Mouse (Mus musculus): ENCODE data around the gene Gstt4. TPM values are rescaled to one million over a fixed set of nuclear protein-coding genes. Genes with fewer than 3 reads are reported as not detected.

Gene Gstt4
- polyA plus RNA-seq, 1 experiment, result not detected

DNA sequence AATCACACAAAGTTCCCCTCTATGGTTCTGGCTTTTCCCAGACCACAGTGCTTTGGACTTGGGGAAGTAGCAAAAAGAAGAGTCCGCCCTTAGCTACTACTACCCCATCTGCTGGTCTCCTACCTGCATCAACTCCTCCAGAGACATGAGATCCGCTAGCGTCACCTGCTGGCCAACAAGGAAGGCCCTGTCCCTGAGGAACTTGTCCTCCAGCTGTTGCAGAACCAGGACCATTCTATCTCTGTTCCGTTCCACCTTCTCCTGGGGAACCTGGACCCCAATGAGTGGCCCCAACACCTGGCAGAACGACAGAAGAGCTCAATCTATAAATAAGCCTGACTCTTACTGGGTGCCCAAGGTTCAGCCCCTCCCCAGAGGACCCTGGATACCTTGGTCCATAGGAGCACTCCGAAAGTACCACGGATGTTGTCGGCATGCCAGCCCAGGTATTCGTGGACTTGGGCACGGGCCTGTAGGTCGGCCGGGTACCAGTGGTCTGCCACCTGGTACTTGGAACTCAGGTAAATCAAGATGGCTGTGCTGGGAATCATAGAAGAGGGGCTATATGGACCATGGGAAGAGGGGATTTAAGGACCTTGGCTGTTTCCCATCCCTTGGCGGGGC is 10.0 kb upstream of the Gstt4 start:
- peaks cover 17% of the 10 kb centered on the region for H3K4me1 ChIP-seq (ENCODE audit: control insufficient read depth, insufficient read depth, low read length)
- H3K27ac ChIP-seq (ENCODE audit: insufficient read depth, low read depth, low read length), result no peak overlapping the region
- TF ChIP-seq CTCF (IDR thresholded peaks at IDR 0.05; ENCODE audit: insufficient read depth, low read depth, low read length), result peak; percentile 28; the same call in 1 of the 2 replicates
- no peak for TF ChIP-seq POLR2A (IDR thresholded peaks at IDR 0.05; ENCODE audit: insufficient read depth, low read depth, low read length)
- WGBS, result 73% methylated on average over 13 of the region's 13 CpGs
- H3K4me3 ChIP-seq (ENCODE audit: insufficient read depth, low read depth, low read length), result no peak overlapping the region

DNA sequence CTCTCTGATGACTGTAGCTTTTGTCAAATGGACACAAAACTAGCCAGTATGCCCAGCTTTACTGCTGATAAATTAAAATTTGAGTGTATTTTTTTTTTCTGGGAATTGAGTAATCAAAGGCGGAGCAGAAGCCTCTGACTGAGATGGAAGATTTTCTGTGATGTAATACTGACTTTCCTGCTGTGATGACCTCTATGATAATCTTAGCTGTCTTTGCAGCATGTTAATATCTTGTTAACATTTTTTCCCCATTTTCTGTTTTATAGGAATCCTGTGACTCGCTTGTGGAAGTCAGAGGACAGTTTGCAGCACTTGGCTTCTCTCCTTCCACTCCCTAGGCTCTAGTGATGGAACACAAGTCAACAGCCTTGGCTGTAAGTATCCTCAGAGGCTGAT is 7.9 kb upstream of the Gstt4 start:
- 94% methylated on average over 2 of the region's 2 CpGs for WGBS
- H3K27ac ChIP-seq (ENCODE audit: insufficient read depth, low read depth, low read length), result no peak overlapping the region
- peaks cover 18% of the 10 kb centered on the region for H3K4me1 ChIP-seq (ENCODE audit: control insufficient read depth, insufficient read depth, low read length)

DNA sequence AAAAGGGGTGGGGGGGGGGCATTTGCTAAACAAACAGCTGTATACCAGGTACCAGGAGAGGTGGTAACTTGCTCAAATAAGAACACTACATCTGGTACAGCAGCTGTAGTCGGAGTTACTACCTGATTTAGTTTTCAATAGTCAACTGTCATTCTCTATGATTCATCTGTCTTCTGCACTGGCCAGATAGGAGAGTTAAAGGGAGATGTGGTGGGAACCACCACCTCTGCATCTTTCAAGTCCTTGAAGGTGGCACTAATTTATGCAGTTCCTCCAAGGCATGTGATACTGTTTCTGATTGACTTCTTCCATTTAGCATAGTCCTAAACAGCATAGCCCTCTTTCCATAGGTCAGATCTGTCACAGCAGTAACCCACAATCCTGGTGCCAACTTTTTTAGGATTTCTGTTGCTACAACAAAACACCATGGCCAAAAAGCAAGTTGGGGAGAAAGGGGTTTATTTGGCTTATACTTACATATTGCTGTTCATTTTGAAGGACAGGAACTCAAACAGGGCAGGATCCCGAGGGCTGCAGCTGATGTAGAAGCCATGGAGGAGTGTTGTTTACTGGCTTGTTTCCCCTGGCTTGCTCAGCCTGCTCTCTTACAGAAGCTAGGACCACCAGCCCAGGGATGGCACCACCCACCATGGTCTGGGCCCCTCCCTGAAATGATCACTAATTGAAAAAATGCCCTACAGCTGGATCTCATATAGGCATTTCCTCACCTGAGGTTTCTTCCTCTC is 7.4 kb upstream of the Gstt4 start:
- 80% methylated on average over 2 of the region's 2 CpGs for WGBS
- Histone ChIP-seq H3K27ac (ENCODE audit: insufficient read depth, low read depth, low read length) (no peak overlapping the region), H3K4me1 (ENCODE audit: control insufficient read depth, insufficient read depth, low read length) (peaks cover 16% of the 10 kb centered on the region), H3K4me3 (ENCODE audit: insufficient read depth, low read depth, low read length) (no peak overlapping the region)
- TF ChIP-seq POLR2A (IDR thresholded peaks at IDR 0.05; ENCODE audit: insufficient read depth, low read depth, low read length) (no peak), CTCF (IDR thresholded peaks at IDR 0.05; ENCODE audit: insufficient read depth, low read depth, low read length) (no peak)

More for the DNA sequence above, 7.9 kb upstream of the Gstt4 start:
- TF ChIP-seq CTCF (IDR thresholded peaks at IDR 0.05; ENCODE audit: insufficient read depth, low read depth, low read length) (no peak), POLR2A (IDR thresholded peaks at IDR 0.05; ENCODE audit: insufficient read depth, low read depth, low read length) (no peak)
- H3K4me3 ChIP-seq (ENCODE audit: insufficient read depth, low read depth, low read length), result no peak overlapping the region

GRCm38 (mm10) chr10:75828500-75828931 is 6.2 kb upstream of the Gstt4 start:
- no peak overlapping the region for H3K4me3 ChIP-seq (ENCODE audit: insufficient read depth, low read depth, low read length)
- H3K27ac ChIP-seq (ENCODE audit: insufficient read depth, low read depth, low read length), result no peak overlapping the region

GRCm38 (mm10) chr10:75827668-75828360 is 5.5 kb upstream of the Gstt4 start:
- Histone ChIP-seq H3K4me1 (ENCODE audit: control insufficient read depth, insufficient read depth, low read length) (peaks cover 9% of the 10 kb centered on the region; the same call in 1 of the 2 replicates), H3K27ac (ENCODE audit: insufficient read depth, low read depth, low read length) (no peak overlapping the region), H3K4me3 (ENCODE audit: insufficient read depth, low read depth, low read length) (no peak overlapping the region)
- TF ChIP-seq CTCF (IDR thresholded peaks at IDR 0.05; ENCODE audit: insufficient read depth, low read depth, low read length) (no peak), POLR2A (IDR thresholded peaks at IDR 0.05; ENCODE audit: insufficient read depth, low read depth, low read length) (no peak)
- 81% methylated on average over 4 of the region's 4 CpGs for WGBS

More at GRCm38 (mm10) chr10:75828500-75828931, 6.2 kb upstream of the Gstt4 start:
- TF ChIP-seq POLR2A (IDR thresholded peaks at IDR 0.05; ENCODE audit: insufficient read depth, low read depth, low read length), result no peak
- TF ChIP-seq CTCF (IDR thresholded peaks at IDR 0.05; ENCODE audit: insufficient read depth, low read depth, low read length), result no peak
- H3K4me1 ChIP-seq (ENCODE audit: control insufficient read depth, insufficient read depth, low read length), result peaks cover 9% of the 10 kb centered on the region; the same call in 1 of the 2 replicates

DNA sequence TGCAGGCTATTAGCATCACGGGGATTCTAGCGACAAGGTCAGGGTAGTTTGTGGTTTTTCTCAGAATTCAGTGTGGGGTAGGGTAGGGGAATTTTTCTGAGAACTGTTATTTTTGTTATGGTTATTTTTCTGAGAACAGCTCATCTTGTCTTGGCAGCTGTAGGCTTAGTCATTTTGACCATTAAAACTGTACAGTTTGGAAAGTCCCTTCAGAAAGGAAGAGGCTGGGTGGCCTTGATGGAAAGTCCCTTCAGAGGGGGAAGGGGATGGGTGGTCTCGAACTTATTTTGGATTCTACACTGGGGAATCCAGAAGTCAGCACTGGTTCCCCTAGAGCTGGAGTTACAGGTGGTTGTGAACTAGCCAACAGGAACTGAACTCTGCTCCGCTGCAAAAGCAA is 2.2 kb upstream of the Gstt4 start:
- Histone ChIP-seq H3K4me1 (ENCODE audit: control insufficient read depth, insufficient read depth, low read length) (peaks cover 6% of the 10 kb centered on the region; the same call in 1 of the 2 replicates), H3K4me3 (ENCODE audit: insufficient read depth, low read depth, low read length) (no peak overlapping the region), H3K27ac (ENCODE audit: insufficient read depth, low read depth, low read length) (no peak overlapping the region)
- 90% methylated on average over 4 of the region's 4 CpGs for WGBS
- TF ChIP-seq CTCF (IDR thresholded peaks at IDR 0.05; ENCODE audit: insufficient read depth, low read depth, low read length) (no peak), POLR2A (IDR thresholded peaks at IDR 0.05; ENCODE audit: insufficient read depth, low read depth, low read length) (no peak)

DNA sequence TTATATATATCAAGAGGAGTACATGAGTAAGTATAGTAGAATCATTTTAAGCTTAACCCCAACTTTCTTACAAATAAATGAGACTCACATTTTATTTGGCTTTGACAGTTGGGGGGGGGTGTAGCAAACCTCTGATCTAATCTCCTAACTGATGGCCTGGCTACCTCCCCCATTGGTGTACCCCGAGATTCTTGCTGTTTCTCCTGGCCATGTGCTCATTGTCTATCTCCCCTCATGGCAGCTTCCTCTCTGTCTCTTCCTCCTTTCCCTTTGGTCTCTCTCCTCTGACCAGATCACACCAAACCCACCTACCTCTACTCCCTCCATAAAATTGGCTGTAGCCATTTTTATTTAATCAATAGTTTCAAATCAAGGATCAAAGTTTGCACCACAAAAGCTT is 1.4 kb upstream of the Gstt4 start:
- Histone ChIP-seq H3K27ac (ENCODE audit: insufficient read depth, low read depth, low read length) (no peak overlapping the region), H3K4me3 (ENCODE audit: insufficient read depth, low read depth, low read length) (no peak overlapping the region), H3K4me1 (ENCODE audit: control insufficient read depth, insufficient read depth, low read length) (peaks cover 6% of the 10 kb centered on the region; the same call in 1 of the 2 replicates)
- 93% methylated on average over 1 of the region's 1 CpGs for WGBS
- TF ChIP-seq POLR2A (IDR thresholded peaks at IDR 0.05; ENCODE audit: insufficient read depth, low read depth, low read length), result no peak
- TF ChIP-seq CTCF (IDR thresholded peaks at IDR 0.05; ENCODE audit: insufficient read depth, low read depth, low read length), result no peak

GRCm38 (mm10) chr10:75819882-75820281 is 2.5 kb downstream of the Gstt4 start:
- H3K4me3 ChIP-seq (ENCODE audit: insufficient read depth, low read depth, low read length), result no peak overlapping the region
- no peak for TF ChIP-seq POLR2A (IDR thresholded peaks at IDR 0.05; ENCODE audit: insufficient read depth, low read depth, low read length)
- no peak overlapping the region for H3K27ac ChIP-seq (ENCODE audit: insufficient read depth, low read depth, low read length)
- 83% methylated on average over 5 of the region's 5 CpGs for WGBS
- H3K4me1 ChIP-seq (ENCODE audit: control insufficient read depth, insufficient read depth, low read length), result no peaks in the 10 kb centered on the region

DNA sequence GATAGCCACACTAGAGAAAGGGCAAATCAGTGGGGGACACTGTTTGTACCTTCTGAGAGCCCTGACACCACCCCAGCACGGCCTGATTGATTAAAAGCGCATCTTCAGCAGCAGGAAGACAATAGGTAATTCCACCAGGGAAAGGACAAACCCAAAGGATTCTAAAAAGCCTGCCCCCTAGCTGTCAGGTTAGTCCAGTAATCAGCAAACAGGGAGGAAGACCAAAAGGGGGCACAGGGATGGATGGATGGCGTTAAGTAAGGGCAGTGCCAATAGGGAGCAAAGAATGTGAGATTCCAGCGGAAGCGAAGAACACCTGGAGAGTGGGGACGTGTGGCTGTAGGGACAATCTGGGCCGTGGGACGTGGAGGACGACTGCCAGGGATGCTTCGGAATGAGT is 3.7 kb downstream of the Gstt4 start:
- TF ChIP-seq CTCF (IDR thresholded peaks at IDR 0.05; ENCODE audit: insufficient read depth, low read depth, low read length) (no peak), POLR2A (IDR thresholded peaks at IDR 0.05; ENCODE audit: insufficient read depth, low read depth, low read length) (no peak)
- no peak overlapping the region for H3K4me3 ChIP-seq (ENCODE audit: insufficient read depth, low read depth, low read length)
- no peaks in the 10 kb centered on the region for H3K4me1 ChIP-seq (ENCODE audit: control insufficient read depth, insufficient read depth, low read length)
- H3K27ac ChIP-seq (ENCODE audit: insufficient read depth, low read depth, low read length), result no peak overlapping the region
- WGBS, result 71% methylated on average over 10 of the region's 10 CpGs
